Mouse (Mus musculus) hindbrain, embryonic 11.5 days (tissue): ENCODE data around the gene Ces1b. TPM values are rescaled to one million over a fixed set of nuclear protein-coding genes. Genes with fewer than 3 reads are reported as not detected.

ENCODE experiments used
- ATAC-seq: fragments of 200-750 bp; cut with Nextera tagmentation; 2 replicates; pipeline ENCODE4 v1.8.0; 2017; ENCODE audit warnings: mild to moderate bottlenecking, moderate TSS enrichment, moderate library complexity; ENCODE audit not compliant: low FRiP score
- DNase-seq: peaks from one replicate; pipeline ENCODE4 v3.0.0-alpha.2; 2015; ENCODE audit warnings: low spot score
- H3K27ac ChIP-seq: fragments of 300-500 bp; sonication (generic); 2 replicates; pipeline ENCODE4 v1.5.1; 2014; ENCODE audit warnings: mild to moderate bottlenecking, low read depth, low read length
- H3K27me3 ChIP-seq: fragments of 300-500 bp; sonication (generic); 2 replicates; pipeline ENCODE4 v1.6.1; 2014; ENCODE audit warnings: mild to moderate bottlenecking, low read length, moderate library complexity, mixed read lengths; ENCODE audit not compliant: control insufficient read depth, insufficient read depth
- H3K36me3 ChIP-seq: fragments of 300-500 bp; sonication (generic); 2 replicates; pipeline ENCODE4 v1.6.1; 2014; ENCODE audit warnings: mild to moderate bottlenecking, low read length, moderate library complexity, mixed read lengths; ENCODE audit not compliant: control insufficient read depth, insufficient read depth
- H3K4me1 ChIP-seq: fragments of 300-500 bp; sonication (generic); replicated peaks from 2 replicates; pipeline ENCODE4 v1.6.1; 2014; ENCODE audit warnings: low read length, mixed read lengths; ENCODE audit not compliant: control insufficient read depth, insufficient read depth
- H3K4me2 ChIP-seq: fragments of 300-500 bp; sonication (generic); replicated peaks from 2 replicates; pipeline ENCODE4 v1.6.1; 2014; ENCODE audit warnings: mild to moderate bottlenecking, low read depth, low read length
- H3K4me3 ChIP-seq: fragments of 300-500 bp; sonication (generic); 2 replicates; pipeline ENCODE4 v1.5.1; 2014; ENCODE audit warnings: low read depth, low read length
- H3K9ac ChIP-seq: fragments of 300-500 bp; sonication (generic); 2 replicates; pipeline ENCODE4 v1.6.1; 2014; ENCODE audit warnings: low read depth, low read length
- H3K9me3 ChIP-seq: fragments of 300-500 bp; sonication (generic); 2 replicates; pipeline ENCODE4 v1.6.1; 2016; ENCODE audit warnings: low read length; ENCODE audit not compliant: control insufficient read depth
- WGBS: fragments of 180-500 bp; shearing (Covaris S2); extraction: QIAGEN DNeasy Blood & Tissue Kit; methylation state at CpG from one replicate; pipeline ENCODE4 v1.1.7; 2014; 5-methylcytosine and 5-hydroxymethylcytosine counted together
- polyA plus RNA-seq: library from polyadenylated mRNA; unstranded; fragments of >200 nt; fragmentation: Nextera tagmentation; extraction: Ambion mirVana; gene quantifications from 2 replicates; pipeline ENCODE4 v1.2.1, GENCODE M21; 2014

Gene Ces1b
- not detected in 2 replicates for polyA plus RNA-seq

DNA sequence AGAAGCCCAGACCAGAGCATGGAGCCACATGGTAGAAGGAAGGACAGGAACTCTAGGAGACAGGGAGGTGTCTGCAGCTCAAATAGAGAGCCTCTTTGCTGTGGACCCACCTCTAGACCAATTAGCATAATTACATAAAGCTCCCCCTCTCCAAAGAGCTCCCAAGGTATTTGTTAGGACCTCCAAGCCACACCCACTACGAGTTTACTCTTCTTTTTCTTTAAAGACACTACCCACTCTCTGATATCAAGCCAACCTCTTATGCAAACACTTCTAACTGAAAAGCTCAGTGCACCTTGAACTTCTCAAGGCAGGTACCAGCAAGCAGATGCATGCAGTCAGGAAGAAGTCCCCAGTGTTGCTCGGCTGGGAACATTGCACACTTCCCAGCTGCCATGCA is at the start of gene Ces1b:
Ces1b (minus strand) TSS at position 131 of the 400 bp plus-strand sequence.
- H3K9ac ChIP-seq, result no peak within 1 kb of the TSS
- 83% methylated on average over 2 of the region's 2 CpGs for WGBS
- DNase-seq (no peak), ATAC-seq (no peak)
- H3K4me1 ChIP-seq, result no peaks in the 10 kb centered on the region
- H3K27ac ChIP-seq, result no peak within 1 kb of the TSS
- no peaks in the 10 kb centered on the region for H3K27me3 ChIP-seq
- no peaks in the 10 kb centered on the region for H3K36me3 ChIP-seq
- H3K4me3 ChIP-seq, result no peak within 1 kb of the TSS
- H3K4me2 ChIP-seq, result no peak within 1 kb of the TSS
- H3K9me3 ChIP-seq, result no peaks in the 10 kb centered on the region

GRCm38 (mm10) chr8:93126476-93126875 is 46.7 kb upstream of the Ces1b start:
- Histone ChIP-seq H3K36me3 (no peaks in the 10 kb centered on the region), H3K4me2 (no peak overlapping the region), H3K4me1 (no peaks in the 10 kb centered on the region), H3K9me3 (no peaks in the 10 kb centered on the region), H3K27me3 (no peaks in the 10 kb centered on the region), H3K27ac (no peak overlapping the region), H3K9ac (no peak overlapping the region), H3K4me3 (no peak overlapping the region)
- no peak for DNase-seq
- no peak for ATAC-seq
- 78% methylated on average over 2 of the region's 2 CpGs for WGBS

GRCm38 (mm10) chr8:93122005-93122404 is 42.2 kb upstream of the Ces1b start:
- WGBS, result 92% methylated on average over 1 of the region's 1 CpGs
- H3K9me3 ChIP-seq, result no peaks in the 10 kb centered on the region
- H3K9ac ChIP-seq, result no peak overlapping the region
- no peaks in the 10 kb centered on the region for H3K27me3 ChIP-seq
- H3K27ac ChIP-seq, result no peak overlapping the region
- ATAC-seq (no peak), DNase-seq (no peak)
- H3K4me1 ChIP-seq, result no peaks in the 10 kb centered on the region
- H3K36me3 ChIP-seq, result no peaks in the 10 kb centered on the region
- no peak overlapping the region for H3K4me2 ChIP-seq
- no peak overlapping the region for H3K4me3 ChIP-seq

DNA sequence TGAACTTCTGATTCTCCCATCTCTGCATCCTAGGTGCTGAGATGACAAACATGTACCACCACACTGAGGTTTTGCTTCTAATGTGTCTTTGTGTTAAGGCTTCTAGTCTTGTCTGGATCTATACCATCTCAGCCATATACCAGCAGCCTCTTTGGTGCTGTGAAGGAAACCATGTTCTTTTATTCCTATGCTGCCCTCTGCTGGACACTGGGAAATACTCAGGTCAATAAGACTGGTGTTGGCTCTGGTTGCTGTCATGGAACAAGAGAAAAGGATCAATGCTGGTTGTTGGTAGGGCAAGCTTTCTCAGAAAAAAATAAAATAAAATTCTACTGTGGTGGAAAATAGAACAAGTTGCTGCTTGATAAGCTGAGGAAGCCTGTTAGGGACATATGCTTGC is 15.6 kb upstream of the Ces1b start:
- DNase-seq (peak; percentile 76), ATAC-seq (no peak)
- Histone ChIP-seq H3K36me3 (no peaks in the 10 kb centered on the region), H3K4me2 (no peak overlapping the region), H3K4me1 (no peaks in the 10 kb centered on the region), H3K4me3 (no peak overlapping the region), H3K9ac (no peak overlapping the region), H3K9me3 (no peaks in the 10 kb centered on the region), H3K27me3 (no peaks in the 10 kb centered on the region), H3K27ac (no peak overlapping the region)

DNA sequence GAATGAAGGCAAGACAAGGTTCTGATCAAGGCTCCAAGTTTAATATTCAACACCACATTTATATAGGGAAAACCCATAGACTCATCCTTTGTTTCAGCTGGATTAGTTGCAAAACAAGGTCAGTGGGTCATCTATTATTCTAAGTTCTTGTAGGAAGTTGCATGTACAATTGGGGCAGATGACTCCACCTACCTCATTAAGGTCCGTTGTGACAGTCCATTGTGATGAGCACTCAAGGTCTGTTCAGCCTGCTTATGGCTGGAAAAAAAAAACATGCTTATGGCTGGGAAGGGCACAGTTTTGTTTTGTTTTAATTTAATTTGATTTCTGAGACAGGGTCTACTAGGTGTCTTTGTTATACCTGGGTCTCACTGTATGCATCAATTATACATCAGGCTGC is 11.5 kb upstream of the Ces1b start:
- ATAC-seq (no peak), DNase-seq (no peak)
- Histone ChIP-seq H3K27ac (no peak overlapping the region), H3K9me3 (no peaks in the 10 kb centered on the region), H3K27me3 (no peaks in the 10 kb centered on the region), H3K4me2 (no peak overlapping the region), H3K4me3 (no peak overlapping the region), H3K4me1 (no peaks in the 10 kb centered on the region), H3K36me3 (no peaks in the 10 kb centered on the region), H3K9ac (no peak overlapping the region)
- 76% methylated on average over 1 of the region's 1 CpGs for WGBS

- Histone ChIP-seq H3K36me3 (no peaks in the 10 kb centered on the region), H3K9me3 (no peaks in the 10 kb centered on the region), H3K4me2 (no peak overlapping the region), H3K4me1 (no peaks in the 10 kb centered on the region), H3K27me3 (no peaks in the 10 kb centered on the region), H3K4me3 (no peak overlapping the region), H3K27ac (no peak overlapping the region), H3K9ac (no peak overlapping the region)
- no peak for ATAC-seq
- peak; percentile 37 for DNase-seq
- WGBS, result 2% methylated on average over 2 of the region's 2 CpGs
Observed at GRCm38 (mm10) chr8:93088686-93089122, 8.9 kb upstream of the Ces1b start.

DNA sequence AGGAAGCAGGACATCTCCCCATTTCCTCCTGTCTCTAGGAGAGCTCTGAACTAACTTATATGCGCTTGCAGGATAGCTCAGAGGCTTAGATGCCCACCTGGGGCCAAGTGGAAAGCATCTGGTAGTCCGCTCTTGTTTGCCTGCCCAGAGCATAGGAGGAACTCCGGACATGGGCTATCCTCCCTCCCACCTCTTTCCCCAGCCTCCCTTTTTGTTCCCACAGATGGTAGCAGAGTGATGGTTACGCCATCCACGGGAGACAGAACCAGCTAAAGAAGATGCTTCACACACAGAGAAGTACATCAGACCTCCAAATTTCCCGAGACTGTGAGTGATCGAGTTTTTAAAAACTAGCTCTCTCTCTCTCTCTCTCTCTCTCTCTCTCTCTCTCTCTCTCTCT is 8.4 kb upstream of the Ces1b start:
- Histone ChIP-seq H3K4me2 (no peak overlapping the region; the same call in 1 of the 2 replicates), H3K9me3 (no peaks in the 10 kb centered on the region), H3K36me3 (no peaks in the 10 kb centered on the region), H3K4me1 (no peaks in the 10 kb centered on the region), H3K27ac (no peak overlapping the region), H3K27me3 (no peaks in the 10 kb centered on the region), H3K4me3 (no peak overlapping the region), H3K9ac (no peak overlapping the region)
- ATAC-seq (no peak), DNase-seq (peak; percentile 11)
- WGBS, result 38% methylated on average over 7 of the region's 7 CpGs

GRCm38 (mm10) chr8:93075251-93075650 is 4.6 kb downstream of the Ces1b start:
- no peak overlapping the region for H3K27ac ChIP-seq
- H3K27me3 ChIP-seq, result no peaks in the 10 kb centered on the region
- no peak overlapping the region for H3K4me3 ChIP-seq
- no peak overlapping the region for H3K4me2 ChIP-seq
- ATAC-seq (no peak), DNase-seq (no peak)
- no peaks in the 10 kb centered on the region for H3K4me1 ChIP-seq
- H3K36me3 ChIP-seq, result no peaks in the 10 kb centered on the region
- 86% methylated on average over 4 of the region's 4 CpGs for WGBS
- H3K9ac ChIP-seq, result no peak overlapping the region
- no peaks in the 10 kb centered on the region for H3K9me3 ChIP-seq

- no peaks in the 10 kb centered on the region for H3K27me3 ChIP-seq
- H3K9me3 ChIP-seq, result no peaks in the 10 kb centered on the region
- no peak overlapping the region for H3K4me2 ChIP-seq
- no peak overlapping the region for H3K27ac ChIP-seq
- DNase-seq, result no peak
- H3K36me3 ChIP-seq, result no peaks in the 10 kb centered on the region
- no peak for ATAC-seq
- H3K4me1 ChIP-seq, result no peaks in the 10 kb centered on the region
- no peak overlapping the region for H3K4me3 ChIP-seq
- no peak overlapping the region for H3K9ac ChIP-seq
- 42% methylated on average over 3 of the region's 3 CpGs for WGBS
Observed at GRCm38 (mm10) chr8:93063416-93064117, 16.2 kb downstream of the Ces1b start.
